Mouse (Mus musculus) E14TG2a.4 (cell line): ENCODE results near the gene Zfp672.

Experiments used
- CTCF ChIP-seq: conservative IDR thresholded peaks from 2 replicates; pipeline ENCODE4 v1.5.1; 2014; ENCODE audit warnings: low read length
- POU5F1 ChIP-seq: IDR thresholded peaks from 2 replicates; pipeline ENCODE4 v1.6.1; 2014; ENCODE audit warnings: low read length, borderline replicate concordance

GRCm38 (mm10) chr11:58351179-58351578, 21.0 kb upstream of the Zfp672 start:
- no peak; the same call in 1 of the 2 replicates for TF ChIP-seq CTCF
- no peak for TF ChIP-seq POU5F1
